Mouse (Mus musculus) liver, postnatal 0 days (tissue): ENCODE measurements around the gene Spag9. TPM values are rescaled to one million over a fixed set of nuclear protein-coding genes. Genes with fewer than 3 reads are reported as not detected.
A peak's percentile ranks its signal among the peaks of the same experiment; 100 is the strongest.

Experiments
- ATAC-seq: fragments of 200-750 bp; cut with Nextera tagmentation; 2 replicates; pipeline ENCODE4 v1.8.0; 2017; ENCODE audit warnings: mild to moderate bottlenecking, moderate library complexity
- DNase-seq: peaks from one replicate; pipeline ENCODE4 v3.0.0-alpha.2; 2016
- H3K27ac ChIP-seq: fragments of 300-500 bp; sonication (generic); 2 replicates; pipeline ENCODE4 v1.5.1; 2014; ENCODE audit warnings: antibody characterized with exemption, moderate library complexity, mild to moderate bottlenecking, low read depth
- H3K27me3 ChIP-seq: fragments of 300-500 bp; sonication (generic); 2 replicates; pipeline ENCODE4 v1.6.1; 2014; ENCODE audit warnings: low read length, control low read depth, mixed read lengths; ENCODE audit not compliant: insufficient read depth
- H3K36me3 ChIP-seq: fragments of 300-500 bp; sonication (generic); replicated peaks from 2 replicates; pipeline ENCODE4 v1.6.1; 2014; ENCODE audit warnings: mild to moderate bottlenecking, control low read depth, low read length, moderate library complexity, mixed read lengths; ENCODE audit not compliant: insufficient read depth
- H3K4me1 ChIP-seq: fragments of 300-500 bp; sonication (generic); 2 replicates; pipeline ENCODE4 v1.6.1; 2014; ENCODE audit warnings: antibody characterized with exemption, mild to moderate bottlenecking, control low read depth; ENCODE audit not compliant: insufficient read depth
- H3K4me2 ChIP-seq: fragments of 300-500 bp; sonication (generic); 2 replicates; pipeline ENCODE4 v1.6.1; 2014; ENCODE audit warnings: low read depth, mild to moderate bottlenecking, low read length, moderate library complexity, mixed read lengths
- H3K4me3 ChIP-seq: fragments of 300-500 bp; sonication (generic); 2 replicates; pipeline ENCODE4 v1.5.1; 2014; ENCODE audit warnings: low read depth, low read length
- H3K9ac ChIP-seq: fragments of 300-500 bp; sonication (generic); replicated peaks from 2 replicates; pipeline ENCODE4 v1.6.1; 2014; ENCODE audit warnings: mild to moderate bottlenecking, moderate library complexity
- H3K9me3 ChIP-seq: fragments of 300-500 bp; sonication (generic); 2 replicates; pipeline ENCODE4 v1.6.1; 2016; ENCODE audit warnings: mild to moderate bottlenecking, control low read depth, low read length, mixed read lengths
- CTCF ChIP-seq: sonication (generic); IDR thresholded peaks from 2 replicates; pipeline ENCODE4 v1.5.1; 2016; ENCODE audit warnings: antibody characterized with exemption, low read depth
- EP300 ChIP-seq: IDR thresholded peaks from 2 replicates; pipeline ENCODE4 v1.6.1; 2016; ENCODE audit warnings: antibody characterized with exemption, low read depth, mild to moderate bottlenecking
- WGBS: fragments of 180-500 bp; shearing (Covaris S2); extraction: QIAGEN DNeasy Blood & Tissue Kit; methylation state at CpG from one replicate; pipeline ENCODE4 v1.1.7; 2014; ENCODE audit not compliant: insufficient replicate concordance; 5-methylcytosine and 5-hydroxymethylcytosine counted together
- polyA plus RNA-seq: library from polyadenylated mRNA; unstranded; fragments of >200 nt; fragmentation: Nextera tagmentation; extraction: Ambion mirVana; gene quantifications from 2 replicates; pipeline ENCODE4 v1.2.1, GENCODE M21; 2015

Spag9 gene
- polyA plus RNA-seq, 1 experiment from 2014 or later: 21.3 TPM

GRCm38 (mm10) chr11:93972951-93973350 is 22.9 kb upstream of the Spag9 start:
- no peak overlapping the region for H3K27ac ChIP-seq
- no peaks in the 10 kb centered on the region for H3K9me3 ChIP-seq
- no peak overlapping the region for H3K4me2 ChIP-seq
- no peak for DNase-seq
- no peak for ATAC-seq
- H3K27me3 ChIP-seq: no peaks in the 10 kb centered on the region
- no peaks in the 10 kb centered on the region for H3K4me1 ChIP-seq
- no peak for TF ChIP-seq CTCF
- no peak for TF ChIP-seq EP300
- no peak overlapping the region for H3K4me3 ChIP-seq
- 83% methylated on average over 5 of the region's 5 CpGs for WGBS
- no peak overlapping the region for H3K9ac ChIP-seq
- H3K36me3 ChIP-seq: no peaks in the 10 kb centered on the region

- H3K27ac ChIP-seq: no peak overlapping the region
- H3K4me3 ChIP-seq: no peak overlapping the region
- no peaks in the 10 kb centered on the region for H3K4me1 ChIP-seq
- no peak for ATAC-seq
- no peak for TF ChIP-seq CTCF
- TF ChIP-seq EP300: no peak
- no peak for DNase-seq
- no peak overlapping the region for H3K9ac ChIP-seq
- no peaks in the 10 kb centered on the region for H3K9me3 ChIP-seq
- no peak overlapping the region for H3K4me2 ChIP-seq
- no peaks in the 10 kb centered on the region for H3K27me3 ChIP-seq
- WGBS: 54% methylated on average over 6 of the region's 6 CpGs
- no peaks in the 10 kb centered on the region for H3K36me3 ChIP-seq
Observed at GRCm38 (mm10) chr11:93979502-93980049, 16.3 kb upstream of the Spag9 start.

- 0 out of 2 replicates have a peak, but pooled peaks cover 5% of the 10 kb centered on the region for H3K4me1 ChIP-seq
- WGBS: 82% methylated on average over 3 of the region's 3 CpGs
- no peaks in the 10 kb centered on the region for H3K27me3 ChIP-seq
- DNase-seq: no peak
- no peak for TF ChIP-seq EP300
- no peak for TF ChIP-seq CTCF
- H3K27ac ChIP-seq: no peak overlapping the region
- no peaks in the 10 kb centered on the region for H3K36me3 ChIP-seq
- H3K9me3 ChIP-seq: no peaks in the 10 kb centered on the region
- H3K4me2 ChIP-seq: no peak overlapping the region
- ATAC-seq: no peak
- no peak overlapping the region for H3K4me3 ChIP-seq
- H3K9ac ChIP-seq: no peak overlapping the region
Observed at GRCm38 (mm10) chr11:93984619-93985018, 11.3 kb upstream of the Spag9 start.

GRCm38 (mm10) chr11:93985265-93985664 is 10.6 kb upstream of the Spag9 start:
- Histone ChIP-seq H3K4me2 (no peak overlapping the region), H3K27ac (no peak overlapping the region), H3K9me3 (no peaks in the 10 kb centered on the region), H3K4me3 (no peak overlapping the region), H3K36me3 (no peaks in the 10 kb centered on the region), H3K9ac (no peak overlapping the region), H3K4me1 (0 out of 2 replicates have a peak, but pooled peaks cover 5% of the 10 kb centered on the region), H3K27me3 (no peaks in the 10 kb centered on the region)
- DNase-seq (no peak), ATAC-seq (no peak)
- no peak for TF ChIP-seq EP300
- no peak for TF ChIP-seq CTCF
- WGBS: 67% methylated on average over 5 of the region's 5 CpGs

GRCm38 (mm10) chr11:93986298-93986697 is 9.6 kb upstream of the Spag9 start:
- no peak overlapping the region for H3K9ac ChIP-seq
- DNase-seq: no peak
- TF ChIP-seq CTCF (no peak), EP300 (no peak)
- no peak for ATAC-seq
- no peaks in the 10 kb centered on the region for H3K36me3 ChIP-seq
- H3K4me3 ChIP-seq: no peak overlapping the region
- H3K4me1 ChIP-seq: 0 out of 2 replicates have a peak, but pooled peaks cover 5% of the 10 kb centered on the region
- no peaks in the 10 kb centered on the region for H3K9me3 ChIP-seq
- no peaks in the 10 kb centered on the region for H3K27me3 ChIP-seq
- H3K27ac ChIP-seq: no peak overlapping the region
- no peak overlapping the region for H3K4me2 ChIP-seq

- Histone ChIP-seq H3K36me3 (no peaks in the 10 kb centered on the region), H3K9me3 (no peaks in the 10 kb centered on the region), H3K4me1 (0 out of 2 replicates have a peak, but pooled peaks cover 5% of the 10 kb centered on the region), H3K27ac (peak overlapping the region; percentile 85), H3K4me2 (no peak overlapping the region), H3K9ac (no peak overlapping the region), H3K4me3 (no peak overlapping the region), H3K27me3 (no peaks in the 10 kb centered on the region)
- TF ChIP-seq CTCF (no peak), EP300 (no peak)
- WGBS: 75% methylated on average over 4 of the region's 4 CpGs
- DNase-seq: no peak
- no peak for ATAC-seq
Observed at GRCm38 (mm10) chr11:93987026-93987425, 8.9 kb upstream of the Spag9 start.
